Mouse (Mus musculus) gonadal fat pad, adult 2 months (tissue): ENCODE data around the gene Cd70. TPM values are rescaled to one million over a fixed set of nuclear protein-coding genes. Genes with fewer than 3 reads are reported as not detected.

Source experiments
- DNase-seq: peaks from one replicate; pipeline ENCODE4 v3.0.0-alpha.2; 2012; ENCODE audit warnings: low read depth
- polyA plus RNA-seq: library from polyadenylated mRNA; depleted of rRNA; stranded (reverse); fragments of >200 nt; gene quantifications from 2 replicates; pipeline ENCODE4 v1.2.3, GENCODE M21; 2012; rRNA removed

Gene Cd70
- not detected in 2 replicates for polyA plus RNA-seq

GRCm38 (mm10) chr17:57148994-57149803 is at the start of gene Cd70:
TSS of gene Cd70 (minus strand) at chr17:57149777.
- DNase-seq, result no peak

GRCm38 (mm10) chr17:57198252-57198651 is 48.7 kb upstream of the Cd70 start:
- no peak for DNase-seq

GRCm38 (mm10) chr17:57195326-57196010 is 45.9 kb upstream of the Cd70 start:
- DNase-seq, result no peak

GRCm38 (mm10) chr17:57194771-57195170 is 45.2 kb upstream of the Cd70 start:
- DNase-seq, result no peak

GRCm38 (mm10) chr17:57194041-57194507 is 44.5 kb upstream of the Cd70 start, which contains the start of gene Tnfsf14:
TSS of gene Tnfsf14 (minus strand) at chr17:57194177.
- no peak for DNase-seq

GRCm38 (mm10) chr17:57188510-57189192 is 39.1 kb upstream of the Cd70 start:
- DNase-seq, result no peak

GRCm38 (mm10) chr17:57185641-57186040 is 36.1 kb upstream of the Cd70 start:
- DNase-seq, result no peak

- DNase-seq, result no peak
Observed at GRCm38 (mm10) chr17:57182871-57183270, 33.3 kb upstream of the Cd70 start.

- DNase-seq, result no peak
Observed at GRCm38 (mm10) chr17:57180363-57180762, 30.8 kb upstream of the Cd70 start.

GRCm38 (mm10) chr17:57173351-57173750 is 23.8 kb upstream of the Cd70 start:
- DNase-seq, result no peak

GRCm38 (mm10) chr17:57172378-57172777 is 22.8 kb upstream of the Cd70 start:
- DNase-seq, result no peak

- DNase-seq, result no peak
Observed at GRCm38 (mm10) chr17:57170616-57171260, 21.2 kb upstream of the Cd70 start.

GRCm38 (mm10) chr17:57166800-57167791 is 17.5 kb upstream of the Cd70 start:
- no peak for DNase-seq

- no peak for DNase-seq
Observed at GRCm38 (mm10) chr17:57153787-57154186, 4.2 kb upstream of the Cd70 start.

GRCm38 (mm10) chr17:57153006-57153405 is 3.4 kb upstream of the Cd70 start:
- DNase-seq, result no peak

- no peak for DNase-seq
Observed at GRCm38 (mm10) chr17:57148343-57148742, 1.2 kb downstream of the Cd70 start.

GRCm38 (mm10) chr17:57145115-57145514 is 4.5 kb downstream of the Cd70 start:
- no peak for DNase-seq

GRCm38 (mm10) chr17:57143704-57144103 is 5.9 kb downstream of the Cd70 start:
- DNase-seq, result no peak

GRCm38 (mm10) chr17:57139708-57140107 is 9.9 kb downstream of the Cd70 start:
- DNase-seq, result no peak

GRCm38 (mm10) chr17:57138676-57139075 is 10.9 kb downstream of the Cd70 start:
- DNase-seq, result no peak

GRCm38 (mm10) chr17:57135635-57136034 is 13.9 kb downstream of the Cd70 start:
- no peak for DNase-seq
